Mouse (Mus musculus): ENCODE results near the gene Iqck. TPM values are rescaled to one million over a fixed set of nuclear protein-coding genes. Genes with fewer than 3 reads are reported as not detected.

Iqck gene
- total RNA-seq, 2 experiments from 2014 or later: 4.0 to 4.5 TPM

DNA sequence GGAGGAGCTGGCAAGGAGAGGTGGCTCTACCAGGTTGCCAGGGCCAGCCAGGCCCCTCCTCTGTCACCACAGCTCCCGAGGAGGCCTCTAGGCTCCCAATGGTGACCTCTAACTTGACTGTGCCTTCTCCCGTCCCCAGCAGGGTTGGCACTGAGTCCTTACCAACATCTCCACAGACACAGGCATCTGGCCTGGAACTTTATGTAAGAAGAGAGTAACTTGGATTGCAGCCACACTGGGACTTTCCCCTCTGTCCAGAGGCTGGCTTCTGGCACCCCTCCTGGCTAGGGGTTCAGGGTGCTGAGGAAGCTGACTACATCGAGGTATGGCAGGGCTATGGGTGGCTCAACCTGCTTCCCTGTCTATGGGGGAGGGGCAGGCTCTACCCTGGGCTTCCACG lies 125.8 kb downstream of the Iqck start:
- DNase-seq (ENCODE audit: extremely low spot score in 1 of 2, low spot score in 1 of 2): no peak

DNA sequence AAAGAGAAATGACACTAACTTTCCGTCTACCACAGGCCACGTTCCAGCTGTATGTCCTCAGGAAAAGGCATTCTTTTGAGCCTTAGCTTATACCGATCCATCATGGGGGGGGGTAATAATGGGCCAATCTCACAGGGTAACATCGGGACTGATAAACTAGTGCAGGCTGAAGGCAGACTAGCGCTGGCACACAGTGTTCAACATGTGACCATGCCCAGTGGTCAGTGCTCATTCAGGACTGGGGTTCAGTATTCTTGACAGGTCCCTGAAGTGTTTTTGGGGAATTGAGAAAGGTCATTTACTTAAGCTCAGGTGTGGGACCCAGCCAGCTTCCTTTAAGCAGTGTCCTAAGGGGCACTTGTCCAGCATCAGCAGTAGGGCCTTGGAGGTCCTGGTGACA lies 126.3 kb downstream of the Iqck start:
- DNase-seq (ENCODE audit: extremely low spot score in 1 of 2, low spot score in 1 of 2): no peak

DNA sequence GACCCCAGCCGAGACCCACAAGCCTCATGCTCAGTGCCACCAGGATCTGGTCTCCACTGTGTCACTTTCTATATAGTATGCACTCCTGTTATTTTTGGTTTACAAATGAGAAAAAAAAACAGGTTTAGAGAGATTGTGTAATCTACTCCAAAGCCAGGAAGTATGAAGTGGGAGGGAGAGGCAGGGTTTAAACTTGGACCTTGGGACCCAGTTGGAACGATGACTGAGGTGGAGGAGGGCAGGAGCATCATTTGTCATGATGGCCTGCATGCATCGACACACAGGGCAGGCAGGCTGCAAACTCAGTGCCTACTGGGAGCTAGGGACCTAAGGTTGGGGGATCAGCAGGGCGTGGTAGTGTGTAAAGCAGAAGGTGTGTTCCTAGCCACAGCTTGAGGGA lies 127.0 kb downstream of the Iqck start:
- DNase-seq (ENCODE audit: extremely low spot score in 1 of 2, low spot score in 1 of 2): no peak

DNA sequence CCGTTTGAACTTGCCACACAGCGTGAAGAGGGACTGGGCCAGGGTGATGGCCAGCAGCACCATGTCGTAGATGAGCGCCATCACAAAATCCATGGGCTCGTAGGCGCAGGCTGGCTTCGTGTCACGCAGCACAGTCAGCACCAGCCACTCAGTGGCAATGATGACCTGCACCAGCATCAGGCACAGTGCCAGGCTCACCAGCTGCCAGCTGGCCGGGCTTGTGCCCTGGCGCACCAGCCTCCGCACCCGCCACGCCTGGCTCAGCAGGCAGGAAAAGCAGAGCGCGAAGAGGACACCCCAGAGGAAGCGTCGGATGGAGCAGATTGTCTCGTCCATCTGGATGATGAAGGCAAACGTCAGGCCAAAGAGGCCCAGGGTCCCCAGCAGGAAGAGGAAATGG lies 128.4 kb downstream of the Iqck start:
- peak; percentile 58 to 73 for DNase-seq (ENCODE audit: extremely low spot score in 1 of 2, low spot score in 1 of 2)

DNA sequence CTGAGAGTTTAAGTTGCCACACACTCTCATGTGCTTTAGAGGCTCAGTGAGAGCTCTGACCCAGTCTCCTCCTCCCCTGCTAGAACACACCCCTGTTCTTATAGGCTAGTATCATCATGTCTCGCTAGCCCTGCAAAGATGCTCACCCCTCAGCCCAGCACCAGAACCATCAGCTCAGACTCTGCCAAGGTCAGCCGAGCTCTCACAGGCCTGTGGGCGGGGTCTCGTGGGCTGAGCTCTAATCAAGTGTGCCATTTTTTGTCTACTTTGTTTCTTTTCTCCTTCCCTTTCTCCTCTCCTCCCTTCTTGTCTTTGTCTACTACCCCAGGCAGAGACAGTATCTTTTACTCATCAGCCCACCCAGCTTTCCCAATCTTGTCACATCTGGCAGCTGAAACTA lies 130.2 kb downstream of the Iqck start:
- no peak for DNase-seq (ENCODE audit: extremely low spot score in 1 of 2, low spot score in 1 of 2)

DNA sequence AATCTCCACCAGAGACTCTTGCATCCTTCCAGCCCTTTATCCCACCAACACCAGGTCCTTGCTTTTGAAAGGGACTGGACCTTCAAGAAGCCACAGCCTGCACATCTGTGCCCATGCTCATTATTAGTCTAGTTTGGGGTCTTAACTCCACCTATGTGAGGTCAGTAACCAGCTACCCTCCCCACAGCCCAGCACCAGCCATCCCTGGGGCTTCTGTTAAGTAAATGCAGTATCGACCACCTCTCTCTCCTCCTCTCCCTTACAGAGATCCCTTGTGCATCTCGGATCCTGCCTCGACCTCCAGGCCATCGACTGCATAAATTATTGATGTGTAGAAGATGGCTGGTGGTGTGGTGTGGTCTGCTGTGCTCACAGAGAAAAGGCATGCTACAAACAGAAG lies 130.8 kb downstream of the Iqck start:
- DNase-seq (ENCODE audit: extremely low spot score in 1 of 2, low spot score in 1 of 2): no peak

DNA sequence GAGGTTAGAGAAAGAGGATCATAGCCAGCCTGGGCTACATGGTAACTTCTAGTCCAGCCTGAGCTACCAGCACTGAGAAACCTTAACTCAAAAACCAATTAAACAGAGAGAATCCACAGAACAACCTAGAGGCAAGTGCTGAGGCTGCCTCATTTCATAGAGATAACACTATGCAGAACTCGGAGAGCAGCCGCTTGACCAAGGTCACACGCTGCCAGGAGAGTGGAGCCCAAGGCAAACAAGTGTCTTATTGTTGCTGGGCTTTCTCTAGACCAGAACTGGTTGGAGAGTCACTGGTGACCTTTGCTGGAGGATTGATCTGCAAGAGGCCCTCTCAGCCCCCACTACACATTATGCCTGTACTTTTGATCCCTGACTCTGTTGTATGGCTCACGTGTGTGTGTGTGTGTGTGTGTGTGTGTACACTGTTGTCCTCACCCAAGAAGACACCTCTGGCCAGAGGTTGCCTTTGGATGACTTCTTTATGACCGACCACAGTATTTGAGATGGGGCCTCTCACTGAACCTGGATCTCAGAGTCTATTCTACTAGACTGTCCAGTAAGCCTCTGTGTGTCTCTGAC lies 133.8 kb downstream of the Iqck start:
- DNase-seq (ENCODE audit: extremely low spot score in 1 of 2, low spot score in 1 of 2): no peak

DNA sequence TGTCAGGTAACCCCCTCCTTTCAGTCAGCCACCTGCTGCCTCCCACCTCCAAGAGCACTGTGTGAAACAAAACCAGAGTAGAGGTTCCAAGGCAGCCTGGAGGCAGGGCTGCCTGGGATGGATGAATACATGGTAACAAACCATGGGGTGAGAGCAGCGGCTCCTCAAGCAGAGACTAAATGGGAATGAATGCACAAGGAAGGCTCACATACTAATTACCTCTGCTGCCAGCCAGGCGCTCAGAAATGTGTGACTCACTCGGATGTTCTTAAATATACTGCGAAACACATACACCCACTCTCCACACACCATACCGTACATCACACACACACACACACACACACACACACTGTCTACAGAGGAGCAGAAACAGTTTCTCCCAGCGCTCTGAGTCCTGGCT lies 134.7 kb downstream of the Iqck start:
- DNase-seq (ENCODE audit: extremely low spot score in 1 of 2, low spot score in 1 of 2): no peak

DNA sequence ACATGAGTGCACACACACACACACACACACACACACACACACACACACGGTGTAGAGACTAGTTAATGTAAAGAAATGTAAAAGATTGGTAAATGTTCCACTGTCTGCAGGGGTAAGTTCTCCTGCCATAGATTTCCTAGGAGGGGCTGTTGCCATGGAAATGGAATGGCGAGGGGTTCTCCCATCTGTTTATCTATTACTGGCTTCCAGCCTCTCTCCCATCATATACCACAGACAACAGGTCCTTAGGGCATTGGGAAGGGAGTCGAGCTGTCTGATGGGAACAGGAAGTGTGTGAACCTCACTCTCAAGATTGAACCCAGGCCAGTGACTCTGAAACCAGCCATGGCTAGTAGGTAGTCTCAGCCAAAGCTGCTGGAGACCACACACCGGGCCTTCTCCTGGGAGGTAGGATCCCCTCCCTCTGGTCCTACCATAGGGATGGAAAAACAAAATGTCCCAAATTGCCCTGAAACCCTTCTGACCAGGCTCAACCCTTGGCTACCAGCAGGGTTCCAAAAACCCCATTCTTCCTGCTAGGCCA lies 135.9 kb downstream of the Iqck start:
- no peak for DNase-seq (ENCODE audit: extremely low spot score in 1 of 2, low spot score in 1 of 2)

DNA sequence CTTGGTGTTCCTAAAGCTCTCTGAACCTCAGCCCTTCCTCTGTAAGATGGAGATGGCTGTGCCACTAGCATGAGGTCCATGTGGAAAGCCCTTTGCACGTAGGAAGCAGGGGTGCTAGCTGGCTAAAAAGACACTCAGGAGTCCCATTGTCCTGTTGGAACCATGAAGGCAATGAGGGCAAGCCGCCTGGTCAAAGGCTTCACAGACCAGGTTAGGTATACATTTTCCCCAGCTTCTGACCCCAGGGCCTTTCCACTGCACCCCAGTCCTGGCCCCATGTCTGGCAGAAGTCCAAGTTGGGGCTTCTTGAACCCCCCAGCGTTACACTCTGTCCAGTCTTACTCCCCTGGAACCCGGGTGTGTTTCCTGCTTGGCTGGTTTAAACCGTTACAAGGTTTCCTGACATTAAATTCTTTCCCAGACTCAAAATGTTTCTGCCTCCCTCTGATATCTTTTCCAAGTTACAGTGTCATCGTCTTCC lies 136.6 kb downstream of the Iqck start:
- DNase-seq (ENCODE audit: extremely low spot score in 1 of 2, low spot score in 1 of 2): no peak

DNA sequence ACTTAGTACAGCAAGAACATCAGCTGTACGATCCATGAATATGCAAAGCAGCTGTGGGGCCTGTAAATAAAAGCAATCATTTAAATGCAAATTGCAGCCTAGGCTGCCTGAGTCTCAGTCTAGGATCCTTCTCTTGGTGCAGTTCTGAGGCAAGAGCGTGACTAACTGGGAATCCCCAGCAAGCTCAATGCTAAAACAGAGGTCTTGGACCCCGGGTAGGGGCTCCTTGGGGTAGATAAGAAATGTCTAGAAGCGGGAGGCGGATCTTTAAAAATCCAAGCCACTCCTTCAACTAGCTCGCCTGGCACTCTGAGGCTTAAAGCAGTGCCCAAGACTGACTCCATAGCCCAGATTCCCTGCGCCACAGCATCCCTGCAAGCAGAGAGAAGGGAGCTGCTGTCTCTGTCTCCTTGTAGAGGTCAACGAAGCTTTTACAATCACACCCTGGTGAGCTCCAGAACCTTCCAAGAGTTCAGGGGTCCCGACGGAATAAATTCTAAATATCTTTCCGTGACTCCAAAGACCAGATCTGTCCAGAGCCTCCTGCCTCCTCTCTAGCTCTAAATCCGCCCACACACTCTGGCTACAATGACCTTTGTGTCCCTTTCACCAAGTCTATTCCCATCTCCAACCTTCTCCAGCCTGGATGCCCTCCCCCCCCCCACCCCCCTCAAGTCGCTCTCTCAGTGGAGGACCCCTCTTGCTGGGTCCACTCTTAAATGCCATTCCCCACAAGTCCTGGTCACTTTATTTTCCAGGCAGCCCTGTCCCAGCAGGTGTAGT lies 137.3 kb downstream of the Iqck start:
- no peak for DNase-seq (ENCODE audit: extremely low spot score in 1 of 2, low spot score in 1 of 2)

DNA sequence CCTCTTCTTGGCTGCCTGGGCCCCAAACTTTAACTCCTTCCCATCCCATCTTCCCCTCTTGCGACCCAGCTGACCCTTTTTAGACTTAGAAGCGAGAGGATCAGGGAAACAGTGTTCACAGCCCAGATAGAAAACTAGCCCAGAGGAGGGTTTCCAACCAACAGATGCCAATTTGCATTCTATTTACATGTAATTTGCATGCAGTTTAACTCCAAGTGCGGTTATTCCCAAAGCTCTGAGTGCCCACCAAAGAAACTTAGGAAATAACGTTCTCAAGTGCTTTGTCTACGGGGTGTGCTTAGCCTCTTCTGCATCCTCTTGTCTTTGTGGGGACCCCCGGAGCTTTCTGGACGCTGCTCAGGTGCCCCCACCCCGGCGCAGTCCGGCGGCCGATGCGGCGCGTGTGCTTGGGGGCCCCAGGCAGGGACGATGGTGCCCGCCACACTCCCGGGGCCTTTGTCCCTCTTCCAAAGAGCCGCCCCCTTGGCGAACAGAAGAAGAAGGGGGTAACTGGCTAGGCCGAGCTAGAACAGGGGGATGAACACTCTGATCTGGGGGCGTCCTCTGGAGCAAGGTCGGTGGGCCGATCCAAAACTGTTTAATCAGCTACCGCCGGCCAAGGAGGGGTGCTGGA lies 138.2 kb downstream of the Iqck start:
- no peak for DNase-seq (ENCODE audit: extremely low spot score in 1 of 2, low spot score in 1 of 2)

DNA sequence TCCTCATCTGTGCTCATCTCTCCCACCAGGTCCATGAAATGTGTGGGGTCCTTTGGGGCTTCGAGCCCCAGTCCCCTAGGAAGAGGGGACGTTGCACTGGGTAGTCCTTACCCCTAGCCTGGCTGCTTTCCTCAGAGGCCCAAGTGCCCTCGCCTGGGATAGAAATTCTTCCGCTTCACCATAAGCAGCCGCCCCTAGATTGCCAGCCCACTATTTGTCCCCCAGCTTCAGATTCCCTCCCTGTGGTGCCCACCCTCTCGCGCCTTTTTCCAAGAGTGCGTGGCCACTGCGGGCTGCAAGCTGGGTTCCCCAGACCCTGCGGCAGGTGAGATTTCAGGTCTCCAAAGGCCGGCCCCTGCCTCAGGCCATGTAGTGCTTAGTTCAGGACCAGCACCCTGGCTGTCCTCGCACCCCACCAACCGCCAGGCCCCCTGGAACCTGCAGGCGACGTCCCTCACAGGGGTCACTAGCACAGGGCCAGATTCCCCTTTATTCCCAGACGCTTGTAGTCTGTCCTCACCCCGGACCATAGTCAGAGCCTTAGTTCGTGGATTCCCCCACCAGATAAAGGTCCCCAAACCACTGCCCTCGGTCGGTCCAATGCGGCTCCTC lies 138.8 kb downstream of the Iqck start:
- DNase-seq (ENCODE audit: extremely low spot score in 1 of 2, low spot score in 1 of 2): no peak

DNA sequence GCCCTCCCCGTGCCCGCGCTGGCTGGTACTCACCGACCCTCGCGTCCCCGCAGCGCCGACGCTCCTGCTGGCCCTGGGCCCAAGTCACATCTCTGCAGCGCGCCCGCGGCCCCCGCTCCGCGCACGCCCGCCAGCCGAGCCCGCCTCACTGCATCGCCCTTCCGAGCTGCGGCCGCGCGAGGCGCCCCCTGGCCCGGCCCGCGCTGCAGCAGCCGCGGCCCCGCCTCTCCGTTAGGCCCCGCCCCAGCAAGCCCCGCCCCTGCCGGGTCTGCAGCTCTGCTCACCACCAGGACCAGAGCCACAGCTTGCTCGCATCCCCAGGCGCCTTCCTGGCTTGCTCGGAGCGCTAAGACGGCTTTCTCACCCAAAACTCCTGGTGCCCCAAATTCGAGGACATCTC lies 139.5 kb downstream of the Iqck start, which contains the start of gene Gprc5b:
Gprc5b (minus strand) TSS at position 205 of the 400 bp plus-strand sequence.
- peak; percentile 58 to 65 for DNase-seq (ENCODE audit: extremely low spot score in 1 of 2, low spot score in 1 of 2)

DNA sequence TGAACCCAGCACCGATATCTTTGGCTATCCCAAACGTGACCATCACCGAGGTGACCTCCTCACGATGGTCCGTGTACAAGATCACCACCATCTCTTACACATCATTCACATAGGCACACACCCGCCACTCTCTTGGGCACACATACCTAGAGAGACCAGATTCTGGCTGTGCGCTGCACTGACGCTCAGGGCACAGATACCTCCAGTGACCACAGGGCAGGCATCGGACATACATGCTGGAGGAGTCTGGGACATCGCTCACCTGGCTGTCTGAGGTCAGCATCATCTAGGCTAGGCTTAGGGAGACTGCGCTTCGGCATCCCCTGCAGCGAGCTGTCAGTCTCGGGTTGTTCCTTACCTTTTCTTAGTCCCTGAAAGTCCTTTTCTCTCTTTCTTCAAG lies 140.1 kb downstream of the Iqck start:
- DNase-seq (ENCODE audit: extremely low spot score in 1 of 2, low spot score in 1 of 2): no peak

DNA sequence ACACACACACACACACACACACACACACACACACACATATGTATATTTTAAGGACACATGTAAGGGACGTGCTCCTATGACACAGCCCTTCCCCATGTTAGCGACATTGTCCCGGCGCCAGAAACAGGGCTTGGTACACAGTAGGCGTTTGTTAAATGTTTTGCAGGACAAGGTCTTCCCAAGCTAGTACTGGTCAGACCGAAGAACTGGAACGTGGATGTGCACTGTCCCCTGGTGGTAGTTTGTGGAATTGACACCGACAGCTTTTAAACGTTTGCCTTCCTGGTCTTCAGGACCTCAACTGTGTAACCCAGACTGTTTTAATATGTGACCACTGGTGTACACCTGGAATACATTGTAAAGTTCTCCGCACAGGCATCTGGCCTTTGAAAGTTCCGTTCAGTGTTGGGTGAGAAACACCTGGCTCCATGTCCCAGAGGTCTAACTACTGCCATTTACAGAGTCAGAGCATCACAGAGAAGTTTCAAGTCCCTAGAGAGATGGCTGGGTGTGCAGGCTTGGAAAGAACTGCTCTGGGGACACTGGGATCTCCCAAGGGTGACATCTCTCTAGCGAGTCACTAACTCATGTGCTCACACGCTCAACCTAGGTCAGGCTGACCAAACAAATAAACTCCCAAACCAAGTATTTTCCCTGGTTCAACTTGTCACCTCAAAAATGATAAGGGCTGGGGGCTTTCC lies 140.7 kb downstream of the Iqck start:
- peak; percentile 71 to 90 for DNase-seq (ENCODE audit: extremely low spot score in 1 of 2, low spot score in 1 of 2)

DNA sequence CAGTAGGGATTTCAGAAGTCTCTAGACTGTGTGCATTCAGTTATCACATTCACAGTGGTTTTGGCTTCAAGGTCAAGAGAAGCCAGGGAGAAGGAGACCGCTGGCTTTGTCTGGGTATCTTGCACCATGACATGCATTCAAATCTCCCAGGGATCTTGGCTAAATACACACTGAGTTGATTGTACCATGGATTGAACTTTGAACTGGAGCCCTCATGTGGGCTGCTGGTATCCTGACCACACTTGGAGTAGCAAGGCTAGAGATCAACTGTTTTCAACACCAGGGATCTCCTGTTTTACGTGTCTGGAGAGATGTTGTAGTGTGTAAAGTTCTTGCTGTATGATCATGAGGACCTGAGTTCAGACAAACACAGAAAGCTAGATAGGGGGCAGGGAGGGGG lies 144.3 kb downstream of the Iqck start:
- DNase-seq (ENCODE audit: extremely low spot score in 1 of 2, low spot score in 1 of 2): no peak

DNA sequence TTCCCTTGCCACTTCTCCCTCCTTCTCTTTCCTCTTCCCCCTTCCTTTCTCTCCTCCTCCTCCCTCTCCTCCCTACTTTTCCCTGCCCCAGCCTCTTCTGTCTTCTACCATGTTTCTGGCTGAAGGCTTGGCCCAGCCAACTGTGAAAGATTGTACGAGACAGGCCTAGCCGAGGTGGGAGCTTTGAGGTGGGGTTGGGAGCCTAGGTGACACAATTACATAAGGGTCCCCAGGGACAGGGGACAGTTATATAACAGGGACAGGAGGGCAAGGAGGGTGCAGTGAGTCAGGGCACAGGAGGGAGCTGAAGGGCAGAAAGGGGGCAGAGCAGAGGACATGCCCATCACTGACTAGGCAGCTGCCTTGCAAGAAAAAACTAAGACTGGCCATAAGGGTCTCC lies 146.4 kb downstream of the Iqck start:
- no peak for DNase-seq (ENCODE audit: extremely low spot score in 1 of 2, low spot score in 1 of 2)

DNA sequence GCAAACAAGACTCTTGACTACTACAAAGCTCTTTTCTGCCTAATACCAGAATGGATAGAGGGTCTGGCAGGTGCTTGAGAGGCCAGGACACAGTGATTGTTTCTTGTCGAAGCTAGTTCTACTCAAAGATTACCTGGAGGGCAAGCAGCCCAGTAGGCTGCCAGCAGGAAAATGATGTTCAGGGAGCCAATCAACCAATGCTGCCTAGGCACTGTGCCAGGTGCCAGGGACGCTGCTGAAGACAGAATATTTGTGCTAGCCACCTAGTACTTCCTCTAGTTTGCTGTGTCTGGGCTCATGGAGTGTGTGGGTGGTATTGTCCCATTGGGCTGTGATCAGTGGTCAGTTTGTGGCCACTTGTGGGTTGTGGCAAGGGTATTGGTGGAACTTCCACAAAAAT lies 146.9 kb downstream of the Iqck start:
- DNase-seq (ENCODE audit: extremely low spot score in 1 of 2, low spot score in 1 of 2): no peak

DNA sequence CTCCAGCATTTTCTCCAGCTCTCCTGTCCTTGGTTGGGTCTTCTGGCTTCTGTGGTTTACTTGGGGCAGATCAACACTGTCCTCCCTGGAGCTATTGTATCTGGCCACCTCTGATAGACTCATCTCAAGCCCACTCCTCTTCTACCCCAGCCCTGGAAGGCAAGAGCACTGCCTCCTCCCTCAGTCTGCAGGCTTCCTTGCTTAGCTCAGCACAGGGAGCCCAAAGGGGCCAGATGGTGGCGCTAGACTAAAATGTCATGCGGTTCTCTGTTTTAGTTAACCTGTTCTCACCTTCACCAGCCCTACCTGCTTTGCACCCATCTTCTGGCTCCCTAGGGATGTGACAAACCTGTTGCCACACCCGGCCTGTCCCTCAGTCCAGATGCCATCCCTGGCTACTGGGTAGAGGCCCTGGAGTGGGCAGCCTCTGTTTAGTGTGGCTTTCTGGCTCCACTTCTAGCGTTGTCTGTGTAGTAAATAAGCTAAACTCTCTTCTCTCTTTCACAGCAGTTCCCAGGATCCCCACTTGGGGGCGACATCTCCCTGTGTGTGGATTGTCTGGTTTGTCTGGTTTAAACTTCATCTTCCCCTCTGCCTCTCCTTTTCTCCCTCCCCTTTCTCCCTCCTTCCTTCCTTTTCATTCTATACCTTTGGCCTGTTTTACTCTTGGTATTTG lies 155.4 kb downstream of the Iqck start:
- peak; percentile 82 to 98 for DNase-seq (ENCODE audit: extremely low spot score in 1 of 2, low spot score in 1 of 2)
